Mouse (Mus musculus) cerebellum, adult (tissue): ENCODE results near the gene Dis3l2.

Experiments used
- ATAC-seq: cut with Nextera tagmentation; 2 replicates; pipeline ENCODE4 v1.9.2; 2017; ENCODE audit warnings: mild to moderate bottlenecking, moderate library complexity, mixed read lengths; ENCODE audit not compliant: insufficient number of reproducible peaks, low FRiP score, low TSS enrichment

The Dis3l2 gene

DNA sequence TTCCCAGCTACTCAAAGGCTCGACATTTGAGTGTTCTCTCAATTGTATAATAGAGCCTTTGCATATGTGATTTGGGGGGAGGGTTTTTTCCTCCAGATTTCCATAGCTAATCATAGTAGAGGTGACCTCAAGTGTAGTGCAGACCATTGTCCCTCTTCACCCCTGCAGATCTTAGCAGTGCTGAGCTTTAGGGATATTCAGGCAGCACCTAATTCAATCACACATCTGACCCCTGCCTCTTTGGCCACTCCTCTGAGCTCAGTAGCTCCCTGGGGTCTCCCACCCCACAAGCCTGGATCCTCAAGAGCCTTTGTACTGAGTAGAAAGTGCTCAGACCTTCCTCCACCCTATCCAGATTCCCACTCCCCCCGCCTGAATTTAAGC is 299.6 kb downstream of the Dis3l2 start:
- no peak for ATAC-seq

DNA sequence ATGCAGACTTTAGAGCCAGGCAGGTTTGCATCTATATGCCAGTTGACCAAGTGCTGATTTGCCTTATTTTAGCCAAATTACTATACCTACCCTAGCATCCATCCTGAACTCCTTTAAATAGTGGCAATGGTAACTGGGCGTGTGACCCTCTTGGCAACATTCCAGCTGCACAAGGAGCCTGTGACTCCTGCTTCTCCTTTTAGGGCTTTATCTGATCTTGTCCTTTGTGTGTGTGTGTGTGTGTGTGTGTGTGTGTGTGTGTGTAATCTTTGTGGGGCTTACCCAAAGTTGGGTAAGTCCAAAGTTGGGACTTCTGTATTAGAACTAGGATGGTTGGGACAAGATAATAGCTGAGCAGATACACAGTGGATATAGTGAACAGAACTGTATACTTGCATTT is 302.8 kb downstream of the Dis3l2 start:
- ATAC-seq: no peak

- no peak for ATAC-seq
These were observed 304.6 kb downstream of the Dis3l2 start for GRCm38 (mm10) chr1:87008211-87008610.

- ATAC-seq: no peak
These were observed 305.5 kb downstream of the Dis3l2 start for GRCm38 (mm10) chr1:87009156-87009555.

DNA sequence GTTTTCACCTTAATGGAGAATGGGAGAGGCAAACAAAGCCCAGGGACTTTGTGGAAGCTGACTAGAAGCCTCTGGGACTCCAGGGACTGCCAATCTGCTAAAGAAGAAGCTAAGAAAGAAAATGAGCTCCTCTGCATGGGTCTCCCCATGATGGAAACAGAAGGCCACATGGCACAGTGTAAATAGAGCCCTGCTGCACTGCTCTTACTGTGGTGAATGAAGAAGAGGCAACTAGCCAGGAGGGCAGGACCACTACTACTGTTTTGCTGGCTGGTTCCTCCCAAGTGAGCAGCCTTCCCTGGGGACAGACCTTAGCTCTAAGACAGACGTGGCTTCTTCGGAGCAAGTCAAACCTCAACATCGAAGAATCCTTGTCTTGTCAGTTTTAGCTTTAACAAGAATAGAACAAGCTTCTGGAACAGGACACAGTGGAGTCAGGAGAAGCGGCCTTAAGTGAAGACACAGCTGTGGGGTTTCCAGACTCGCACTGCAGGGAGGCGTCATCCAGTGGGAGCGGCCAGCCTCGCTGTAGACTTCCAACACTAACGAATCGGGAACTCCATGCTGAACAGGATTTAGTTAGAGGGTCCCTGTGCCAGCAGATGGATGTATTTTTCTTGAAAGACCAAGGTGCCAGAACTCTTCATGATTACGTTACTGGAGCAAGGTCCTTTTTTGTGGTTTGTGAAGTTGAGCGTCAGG is 307.2 kb downstream of the Dis3l2 start:
- ATAC-seq: no peak

- ATAC-seq: no peak
These were observed 308.1 kb downstream of the Dis3l2 start for GRCm38 (mm10) chr1:87011718-87012117.

DNA sequence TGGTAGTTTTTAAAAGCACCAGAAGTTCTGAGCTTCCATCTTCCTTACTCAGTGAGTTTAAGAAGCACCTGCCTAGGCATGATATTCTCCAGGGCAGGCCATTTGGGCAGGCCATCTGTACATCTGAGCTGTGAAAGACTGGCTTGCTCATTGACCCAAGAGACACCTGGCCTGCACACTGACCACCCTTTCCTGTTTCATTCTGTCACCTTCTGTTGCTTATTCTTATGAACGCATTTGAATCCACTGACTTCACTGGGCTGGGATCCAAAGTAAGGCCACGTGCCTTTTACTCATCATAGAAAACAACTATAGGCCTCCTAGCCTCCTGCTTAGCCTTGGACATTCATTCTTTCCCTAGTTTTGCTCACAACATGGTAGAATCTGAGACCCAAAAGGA is 309.0 kb downstream of the Dis3l2 start:
- peak; percentile 96 for ATAC-seq

- peak; percentile 20; the same call in 1 of the 2 replicates for ATAC-seq
These were observed 317.1 kb downstream of the Dis3l2 start for GRCm38 (mm10) chr1:87020714-87021113.

DNA sequence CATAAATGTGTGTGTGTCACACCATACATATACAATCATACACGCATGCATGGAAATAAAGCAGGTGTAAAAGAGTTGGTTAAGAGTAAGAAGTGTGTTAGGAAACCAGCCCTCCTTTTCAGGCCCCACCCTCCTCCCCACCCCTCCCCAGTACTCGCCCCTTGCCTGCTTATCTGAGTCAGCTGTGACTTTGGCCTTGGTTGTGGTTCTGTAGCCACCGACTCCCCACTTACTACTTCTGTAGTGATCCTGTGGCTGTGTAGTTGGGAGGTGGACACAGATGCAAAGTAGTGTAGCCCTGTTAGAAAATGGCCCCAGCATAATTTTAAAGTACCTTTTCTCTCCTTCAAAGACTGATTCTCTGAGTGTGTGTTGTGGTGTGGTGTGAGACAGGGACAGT is 318.0 kb downstream of the Dis3l2 start:
- no peak for ATAC-seq

- ATAC-seq: no peak
These were observed 319.9 kb downstream of the Dis3l2 start for GRCm38 (mm10) chr1:87023291-87024170.

DNA sequence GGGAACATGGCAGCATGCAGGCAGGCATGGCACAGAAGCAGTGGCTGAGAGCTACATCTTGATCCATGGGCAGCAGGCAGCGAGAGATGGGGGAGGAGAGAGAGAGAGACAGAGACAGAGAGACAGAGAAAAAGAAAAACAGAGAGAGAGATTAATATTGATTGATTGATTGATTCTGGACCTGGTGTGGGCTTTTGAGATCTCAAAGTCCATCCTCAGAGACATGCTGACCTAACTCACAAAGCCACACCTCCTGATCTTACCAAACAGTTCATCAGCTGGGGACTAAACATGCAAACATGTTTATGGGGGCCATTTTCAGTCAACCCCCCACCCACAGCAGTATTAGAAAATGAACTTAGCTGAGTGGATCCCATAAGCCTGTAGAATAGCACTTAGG is 321.4 kb downstream of the Dis3l2 start:
- ATAC-seq: no peak

DNA sequence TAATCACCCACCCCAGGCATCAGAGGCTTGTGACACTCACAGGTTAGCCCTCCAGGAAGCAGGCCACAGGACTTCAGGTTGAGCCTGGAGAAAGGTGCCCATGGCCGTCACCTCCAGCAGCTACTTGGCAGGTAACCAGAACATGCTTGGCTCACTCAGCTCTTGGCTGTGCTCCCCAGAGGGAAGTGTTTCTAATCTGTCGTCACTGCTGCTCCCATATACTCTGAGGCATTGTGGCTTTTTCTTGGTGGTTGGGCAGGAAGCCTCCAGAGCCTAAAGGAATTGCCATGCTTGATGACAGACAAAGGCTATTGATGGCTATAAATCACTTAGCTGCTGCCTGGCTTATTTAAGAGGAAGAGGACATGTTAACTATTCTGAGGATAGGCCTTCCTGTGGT is 325.2 kb downstream of the Dis3l2 start:
- peak; percentile 46 for ATAC-seq

DNA sequence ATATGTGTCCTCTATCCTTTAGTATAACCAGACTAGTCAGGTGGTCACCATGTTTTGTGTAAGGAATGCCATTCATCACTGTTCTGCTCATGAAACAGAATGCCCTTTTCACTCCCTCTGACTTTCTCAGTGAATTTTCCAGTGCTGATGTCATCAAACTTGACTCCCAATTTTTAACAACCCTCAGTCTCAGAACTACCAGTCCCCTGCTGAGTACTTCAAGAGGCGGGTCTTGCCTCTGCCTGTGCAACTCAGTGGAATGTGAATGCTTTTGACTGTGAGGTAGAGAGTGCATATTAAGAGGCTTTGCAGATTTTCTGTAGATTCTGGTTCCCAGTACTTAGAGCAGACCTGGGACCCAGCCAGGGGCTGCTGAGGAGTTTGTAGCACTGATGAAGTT is 327.0 kb downstream of the Dis3l2 start:
- ATAC-seq: no peak

DNA sequence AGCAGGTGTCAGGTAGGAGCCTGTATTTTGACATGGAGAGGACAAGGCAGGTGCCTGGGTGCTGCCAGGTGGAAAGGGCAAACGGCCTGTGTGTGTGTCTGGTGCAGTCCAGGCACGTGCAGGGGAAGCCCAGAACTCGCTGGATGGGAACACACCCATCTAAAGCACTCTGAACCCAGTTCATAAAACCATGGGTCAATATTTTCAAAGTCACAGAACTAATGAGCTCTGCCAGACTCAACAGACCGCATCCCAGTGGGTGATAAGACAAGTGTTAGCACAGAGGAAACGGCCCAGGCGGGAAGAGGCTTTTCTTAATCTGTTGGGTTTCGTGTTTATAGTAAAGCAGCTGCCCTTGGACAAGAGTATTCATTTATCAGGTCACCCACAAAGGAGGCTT is 328.9 kb downstream of the Dis3l2 start:
- peak; percentile 52 for ATAC-seq

DNA sequence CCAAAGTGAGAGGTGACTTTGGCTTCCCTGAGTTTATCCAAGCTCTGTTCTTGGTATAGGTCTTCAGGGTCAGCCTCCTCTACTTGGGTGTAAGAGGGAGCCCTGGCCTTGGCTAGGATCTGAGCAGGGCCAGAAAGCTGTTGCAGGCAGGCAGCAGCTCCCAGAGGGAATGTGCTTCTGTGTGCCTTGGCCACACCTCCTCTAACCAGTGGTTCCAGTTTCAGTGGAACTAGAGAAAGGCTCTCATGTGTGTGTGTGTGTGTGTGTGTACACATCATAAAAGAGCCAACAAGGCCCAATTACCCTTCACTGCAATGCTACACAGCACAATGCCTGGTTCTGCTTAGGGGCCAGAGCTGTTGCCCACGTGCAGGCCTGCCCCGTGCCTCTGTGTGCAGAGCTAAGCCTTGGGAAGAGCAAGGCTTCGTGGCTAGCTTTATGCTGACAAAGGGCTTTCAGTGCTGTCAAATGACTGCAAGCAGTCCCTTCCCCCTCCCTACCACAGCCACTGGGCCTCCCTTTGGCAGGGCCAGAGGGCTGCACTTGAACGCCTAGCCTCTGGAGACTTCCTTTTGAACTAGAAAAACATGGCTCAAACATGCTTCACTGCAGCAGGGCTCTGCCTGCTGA is 332.0 kb downstream of the Dis3l2 start:
- ATAC-seq: no peak

DNA sequence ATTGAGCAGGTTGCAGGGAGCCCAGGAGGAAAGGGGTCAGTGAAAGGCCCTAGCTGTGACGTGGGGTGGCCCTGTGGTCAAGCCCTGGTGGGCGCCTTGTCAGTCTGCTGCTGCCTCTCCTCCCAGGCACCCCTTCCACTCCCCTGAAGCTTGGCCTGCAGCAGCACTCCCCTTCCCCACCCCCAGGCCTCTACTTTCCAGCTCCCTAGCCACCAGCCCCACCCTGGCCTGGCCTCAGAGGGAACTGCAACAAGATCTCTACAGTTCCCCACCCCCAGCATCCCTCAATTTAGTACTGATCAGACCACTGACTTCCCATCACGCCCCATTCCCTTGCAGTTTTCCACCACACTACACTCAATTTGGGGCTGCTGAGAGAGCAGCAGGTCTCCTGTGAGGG is 332.7 kb downstream of the Dis3l2 start:
- ATAC-seq: no peak

DNA sequence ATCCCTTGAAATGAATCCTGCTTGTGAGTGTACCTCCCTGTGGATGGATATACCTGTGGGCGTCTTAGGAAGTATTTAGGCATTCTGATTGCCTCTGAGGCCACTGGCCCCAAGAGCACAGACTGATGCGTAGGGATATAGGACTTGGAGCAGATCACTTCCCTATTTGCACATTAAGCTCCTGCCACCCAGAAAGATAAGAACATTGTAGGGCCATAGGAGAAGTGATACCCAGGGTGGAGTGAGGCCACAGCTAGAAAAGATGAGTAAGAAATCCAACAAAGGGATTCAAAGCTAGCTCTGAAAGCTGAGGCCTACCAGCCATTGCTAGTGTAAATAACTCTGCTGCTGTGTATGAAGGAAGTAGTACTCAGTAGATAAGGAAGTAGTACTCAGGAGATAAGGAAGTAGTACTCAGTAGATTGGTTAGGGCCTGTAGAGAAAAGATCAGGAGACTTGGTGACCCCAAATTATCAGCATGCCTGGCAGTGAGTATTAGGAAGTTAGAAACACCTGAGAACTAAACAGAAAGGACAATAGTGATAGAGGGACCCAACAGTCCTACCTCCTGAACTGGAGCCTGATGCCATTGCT is 335.0 kb downstream of the Dis3l2 start:
- no peak for ATAC-seq

DNA sequence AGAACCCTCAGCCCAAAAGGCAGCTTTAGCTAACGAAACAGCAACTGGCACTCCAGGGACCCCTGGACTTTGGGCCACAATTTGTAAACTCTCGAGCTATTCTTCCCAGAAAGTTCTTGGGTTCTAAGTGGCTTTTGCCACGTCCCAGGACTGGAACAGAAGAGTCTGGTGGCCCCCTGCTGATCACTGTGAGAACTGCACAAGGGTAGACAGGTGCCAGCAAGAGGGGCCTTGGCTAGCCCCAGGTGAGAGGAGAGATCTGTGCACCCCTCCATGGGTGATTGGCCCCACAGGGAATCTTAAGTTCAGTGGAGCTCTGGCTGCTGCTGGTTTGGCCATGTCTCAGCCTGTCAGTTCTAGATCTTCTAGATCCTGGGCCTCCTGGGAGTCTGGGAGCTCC is 337.5 kb downstream of the Dis3l2 start:
- no peak for ATAC-seq

GRCm38 (mm10) chr1:87041814-87042438 is 338.3 kb downstream of the Dis3l2 start:
- peak; percentile 32; the same call in 1 of the 2 replicates for ATAC-seq

DNA sequence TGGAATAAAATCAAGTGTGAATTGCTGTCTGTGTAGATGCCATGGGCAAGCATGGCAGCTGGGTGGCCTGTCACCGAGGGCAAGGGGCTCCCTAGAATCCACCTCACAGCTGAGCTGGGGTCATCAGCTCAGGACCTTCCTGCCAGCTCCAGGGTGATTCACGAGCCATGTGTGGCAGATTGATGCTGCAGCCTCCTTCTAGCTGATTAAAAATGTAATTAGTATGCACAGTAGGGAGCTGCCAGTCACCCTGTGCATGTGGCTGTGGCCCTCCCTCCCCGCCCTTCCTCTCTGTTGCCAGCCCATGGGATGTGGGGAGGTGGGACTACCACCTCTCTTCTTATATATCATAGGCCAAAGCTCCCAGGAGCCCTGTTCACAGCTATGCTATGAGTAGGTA is 346.5 kb downstream of the Dis3l2 start:
- no peak for ATAC-seq
